Mouse (Mus musculus): ENCODE data around the gene Ppp1r9a.

The Ppp1r9a gene

GRCm38 (mm10) chr6:5037225-5037624, 134.5 kb downstream of the Ppp1r9a start:
- no peak for DNase-seq (ENCODE audit: extremely low read depth, insufficient read length, low spot score)

GRCm38 (mm10) chr6:5038140-5038749, 135.5 kb downstream of the Ppp1r9a start:
- no peak for DNase-seq (ENCODE audit: extremely low read depth, insufficient read length, low spot score)

- DNase-seq (ENCODE audit: extremely low read depth, insufficient read length, low spot score): no peak
Measured at GRCm38 (mm10) chr6:5039316-5039715, 136.6 kb downstream of the Ppp1r9a start.

- no peak for DNase-seq (ENCODE audit: extremely low read depth, insufficient read length, low spot score)
Measured at GRCm38 (mm10) chr6:5045854-5046253, 143.1 kb downstream of the Ppp1r9a start.

GRCm38 (mm10) chr6:5048025-5048424, 145.3 kb downstream of the Ppp1r9a start:
- no peak for DNase-seq (ENCODE audit: extremely low read depth, insufficient read length, low spot score)

- DNase-seq (ENCODE audit: extremely low read depth, insufficient read length, low spot score): no peak
Measured at GRCm38 (mm10) chr6:5052309-5052708, 149.6 kb downstream of the Ppp1r9a start.

GRCm38 (mm10) chr6:5054446-5055095, 151.9 kb downstream of the Ppp1r9a start:
- no peak for DNase-seq (ENCODE audit: extremely low read depth, insufficient read length, low spot score)

GRCm38 (mm10) chr6:5074736-5075135, 172.0 kb downstream of the Ppp1r9a start:
- DNase-seq (ENCODE audit: extremely low read depth, insufficient read length, low spot score): no peak

- no peak for DNase-seq (ENCODE audit: extremely low read depth, insufficient read length, low spot score)
Measured at GRCm38 (mm10) chr6:5075680-5076079, 173.0 kb downstream of the Ppp1r9a start.

- DNase-seq (ENCODE audit: extremely low read depth, insufficient read length, low spot score): no peak
Measured at GRCm38 (mm10) chr6:5078009-5078408, 175.3 kb downstream of the Ppp1r9a start.

GRCm38 (mm10) chr6:5079108-5079507, 176.4 kb downstream of the Ppp1r9a start:
- DNase-seq (ENCODE audit: extremely low read depth, insufficient read length, low spot score): no peak

- no peak for DNase-seq (ENCODE audit: extremely low read depth, insufficient read length, low spot score)
Measured at GRCm38 (mm10) chr6:5080094-5080493, 177.4 kb downstream of the Ppp1r9a start.

GRCm38 (mm10) chr6:5080496-5080895, 177.8 kb downstream of the Ppp1r9a start:
- DNase-seq (ENCODE audit: extremely low read depth, insufficient read length, low spot score): no peak

GRCm38 (mm10) chr6:5081099-5081498, 178.4 kb downstream of the Ppp1r9a start:
- no peak for DNase-seq (ENCODE audit: extremely low read depth, insufficient read length, low spot score)

- no peak for DNase-seq (ENCODE audit: extremely low read depth, insufficient read length, low spot score)
Measured at GRCm38 (mm10) chr6:5082144-5082543, 179.4 kb downstream of the Ppp1r9a start.

GRCm38 (mm10) chr6:5082740-5083139, 180.0 kb downstream of the Ppp1r9a start:
- no peak for DNase-seq (ENCODE audit: extremely low read depth, insufficient read length, low spot score)

GRCm38 (mm10) chr6:5083957-5084356, 181.2 kb downstream of the Ppp1r9a start:
- DNase-seq (ENCODE audit: extremely low read depth, insufficient read length, low spot score): no peak

GRCm38 (mm10) chr6:5091873-5092272, 189.2 kb downstream of the Ppp1r9a start:
- no peak for DNase-seq (ENCODE audit: extremely low read depth, insufficient read length, low spot score)

- no peak for DNase-seq (ENCODE audit: extremely low read depth, insufficient read length, low spot score)
Measured at GRCm38 (mm10) chr6:5092795-5093194, 190.1 kb downstream of the Ppp1r9a start.

GRCm38 (mm10) chr6:5093516-5093915, 190.8 kb downstream of the Ppp1r9a start:
- no peak for DNase-seq (ENCODE audit: extremely low read depth, insufficient read length, low spot score)

- no peak for DNase-seq (ENCODE audit: extremely low read depth, insufficient read length, low spot score)
Measured at GRCm38 (mm10) chr6:5095365-5095973, 192.8 kb downstream of the Ppp1r9a start.

- no peak for DNase-seq (ENCODE audit: extremely low read depth, insufficient read length, low spot score)
Measured at GRCm38 (mm10) chr6:5097309-5097708, 194.6 kb downstream of the Ppp1r9a start.

Measured in 3134 (cell line).